Mouse (Mus musculus) G1E-ER4 (cell line): ENCODE data around the gene Ect2. TPM values are rescaled to one million over a fixed set of nuclear protein-coding genes. Genes with fewer than 3 reads are reported as not detected.

Experiments
- GATA1 ChIP-seq: IDR thresholded peaks from one replicate; pipeline ENCODE4 v1.8.0; 2012; ENCODE audit warnings: low read length, inconsistent platforms
- polyA plus RNA-seq: library from polyadenylated mRNA; stranded (reverse); fragments of >175 nt; gene quantifications from 2 replicates; pipeline ENCODE4 v1.2.3, GENCODE M21; 2012

Gene Ect2
- polyA plus RNA-seq, 1 experiment, result 1.9 TPM

DNA sequence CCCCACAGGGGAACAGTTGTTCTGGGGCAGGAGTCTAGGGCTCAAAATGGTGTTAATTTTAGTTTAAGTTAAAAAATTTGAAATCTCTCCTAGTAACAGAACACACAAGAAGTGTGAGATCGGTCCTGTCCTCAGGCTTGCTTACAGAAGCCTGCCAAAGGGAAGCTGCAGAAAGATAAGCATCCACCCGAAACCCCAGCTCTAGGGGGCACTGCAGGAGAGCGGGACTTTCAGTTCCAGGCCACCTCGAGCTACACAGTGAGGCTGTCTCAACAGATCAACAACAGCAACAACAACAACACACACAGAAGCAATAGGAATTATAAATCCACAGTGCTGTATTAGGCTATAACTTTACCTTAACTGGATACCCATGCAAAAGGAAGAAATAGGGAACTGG, 35.5 kb downstream of the Ect2 start:
- no peak for TF ChIP-seq GATA1

DNA sequence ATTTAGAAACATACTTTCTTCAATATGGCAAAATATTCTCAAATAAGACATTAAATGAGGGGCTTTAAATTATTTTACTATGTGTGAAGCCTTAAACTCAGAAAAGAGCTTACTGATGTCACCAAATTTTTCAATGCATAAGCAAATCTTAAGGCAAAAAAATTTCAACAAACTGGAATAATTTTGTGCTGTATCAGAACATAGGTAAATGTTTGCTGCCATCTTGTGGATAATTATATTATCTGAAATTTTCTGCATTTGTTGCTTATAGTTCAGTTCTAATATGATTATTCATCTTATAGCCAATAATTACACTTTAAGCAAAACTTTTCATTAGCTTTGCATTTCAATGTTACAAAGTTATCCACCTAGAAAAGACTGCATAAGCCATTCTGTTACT, 42.8 kb downstream of the Ect2 start:
- TF ChIP-seq GATA1, result no peak

DNA sequence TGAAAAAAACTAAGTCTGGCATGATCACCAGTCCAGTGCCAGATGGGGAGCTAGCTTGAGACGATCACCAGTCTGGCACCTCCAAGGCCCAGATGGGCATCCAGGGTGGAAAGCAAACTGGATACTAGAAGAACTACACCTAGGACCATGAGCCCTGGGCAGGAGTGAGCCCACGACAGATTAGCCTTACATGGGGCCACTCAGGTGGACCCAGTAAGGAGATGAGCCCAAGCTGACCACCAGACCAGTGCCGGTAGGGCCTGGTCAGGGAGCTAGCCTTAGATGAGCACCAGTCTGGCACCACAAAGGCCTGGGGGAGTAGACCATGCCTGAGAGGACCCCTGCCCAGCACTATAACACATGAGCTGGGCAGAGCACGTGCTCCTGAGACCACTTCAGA, 44.6 kb downstream of the Ect2 start:
- TF ChIP-seq GATA1, result no peak

DNA sequence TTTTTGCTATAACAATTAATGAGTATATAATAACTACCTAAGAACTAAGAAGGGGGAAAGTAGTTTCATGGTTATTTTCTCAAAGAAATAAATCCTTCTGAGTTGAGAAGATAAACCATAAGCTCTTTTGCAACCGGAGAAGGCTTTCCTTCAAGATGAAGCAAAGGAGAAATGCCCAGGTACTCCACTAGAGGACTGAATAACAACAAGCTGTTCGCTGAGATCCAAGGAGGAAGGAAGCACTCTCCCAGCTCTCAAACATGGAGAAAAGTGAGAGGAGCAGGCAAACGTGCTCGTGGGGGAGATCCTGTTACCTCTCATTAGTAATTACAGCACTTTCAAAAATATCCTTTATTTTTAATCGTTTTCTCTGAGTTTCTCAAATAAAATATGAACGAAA, 46.5 kb downstream of the Ect2 start:
- no peak for TF ChIP-seq GATA1

DNA sequence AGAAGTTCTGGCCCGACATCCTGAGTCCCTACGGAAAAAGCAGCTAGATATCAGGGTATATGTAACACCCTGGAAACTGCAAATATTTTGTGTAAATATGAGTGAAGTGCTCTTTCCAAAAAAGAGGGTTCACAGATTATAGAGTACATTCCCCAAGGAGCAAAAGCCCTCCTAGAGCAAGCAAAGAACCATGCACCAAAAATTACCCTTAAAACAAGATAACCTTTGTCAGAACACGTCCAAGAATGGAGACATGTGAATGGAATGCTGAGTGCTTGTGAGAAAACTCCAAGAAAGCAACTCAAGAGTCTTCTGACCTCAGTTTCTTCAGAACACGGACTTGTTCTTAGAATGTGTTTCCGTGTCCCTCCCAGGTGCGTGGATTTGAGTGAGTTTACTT, 50.7 kb downstream of the Ect2 start:
- no peak for TF ChIP-seq GATA1

DNA sequence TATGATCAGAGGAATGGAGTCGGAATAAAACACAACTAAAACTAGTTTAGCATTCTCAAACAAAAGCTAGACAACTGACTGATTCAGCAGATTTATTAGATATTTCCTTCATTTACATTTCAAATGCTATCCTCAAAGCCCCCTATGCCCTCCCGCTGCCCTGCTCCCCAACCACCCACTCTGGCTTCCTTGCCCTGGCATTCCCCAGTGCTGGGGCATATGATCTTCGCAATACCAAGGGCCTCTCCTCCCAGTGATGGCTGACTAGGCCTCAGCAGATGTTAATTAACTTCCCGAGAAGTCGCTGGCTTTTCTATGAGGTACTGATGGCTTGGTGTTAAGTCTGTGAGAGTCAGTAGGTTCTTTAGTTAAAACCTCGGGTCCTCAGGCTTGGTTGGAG, 55.0 kb downstream of the Ect2 start:
- no peak for TF ChIP-seq GATA1

DNA sequence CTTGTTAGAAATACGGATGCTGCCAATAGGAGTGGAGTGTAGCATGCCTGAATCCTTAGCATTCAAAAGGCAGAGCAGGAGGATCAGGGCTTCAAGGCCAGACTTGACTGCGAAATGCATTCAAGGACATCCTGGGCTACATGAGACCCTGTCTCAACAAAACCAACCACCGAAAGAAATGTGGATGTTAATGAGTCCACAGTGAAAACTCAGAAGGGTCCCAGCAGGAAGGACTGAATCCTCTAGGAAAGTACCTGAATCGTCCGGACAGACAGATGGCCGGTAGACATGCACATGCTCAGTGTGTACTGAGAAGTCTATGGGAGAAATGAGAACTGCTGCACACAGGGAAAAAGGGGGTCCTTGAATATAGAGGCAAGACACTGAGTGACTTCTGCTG, 67.5 kb downstream of the Ect2 start:
- no peak for TF ChIP-seq GATA1

DNA sequence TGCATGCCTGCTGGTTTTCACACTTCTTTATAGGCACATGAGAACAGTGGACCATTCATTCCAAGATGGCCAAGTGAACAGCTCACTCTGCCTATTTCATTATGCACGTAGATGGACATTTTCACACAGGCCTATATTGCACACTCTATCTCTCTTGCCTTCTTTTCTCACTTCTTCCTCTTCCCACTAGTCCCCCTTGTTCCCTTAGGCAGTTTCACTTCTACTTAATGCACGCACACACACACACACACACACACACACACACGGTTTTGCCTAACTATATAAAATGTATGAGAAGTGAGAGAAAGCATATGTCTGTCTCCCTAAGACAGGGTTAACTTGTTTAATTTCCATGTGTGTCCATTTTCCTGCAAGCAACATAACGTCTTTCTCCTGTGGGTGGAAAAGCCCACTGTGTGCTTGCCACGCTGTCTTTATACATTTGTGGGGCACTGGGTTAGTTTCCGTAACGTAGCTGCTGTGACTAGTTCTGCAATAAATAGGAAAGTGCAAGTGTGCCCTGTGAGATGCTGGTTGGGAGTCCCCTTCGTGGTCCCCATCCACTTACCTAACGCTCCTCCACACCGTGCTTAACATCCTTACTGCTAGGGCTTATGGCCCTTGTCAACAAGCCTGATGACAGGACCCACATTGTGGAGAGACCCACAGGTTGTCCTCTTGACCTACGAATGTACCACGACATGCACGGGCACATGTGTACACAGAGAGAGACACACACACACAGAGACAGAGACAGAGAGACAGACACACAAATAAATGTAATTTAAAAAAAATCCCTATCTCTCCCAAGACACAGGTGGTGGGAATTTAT, 72.2 kb downstream of the Ect2 start:
- no peak for TF ChIP-seq GATA1

DNA sequence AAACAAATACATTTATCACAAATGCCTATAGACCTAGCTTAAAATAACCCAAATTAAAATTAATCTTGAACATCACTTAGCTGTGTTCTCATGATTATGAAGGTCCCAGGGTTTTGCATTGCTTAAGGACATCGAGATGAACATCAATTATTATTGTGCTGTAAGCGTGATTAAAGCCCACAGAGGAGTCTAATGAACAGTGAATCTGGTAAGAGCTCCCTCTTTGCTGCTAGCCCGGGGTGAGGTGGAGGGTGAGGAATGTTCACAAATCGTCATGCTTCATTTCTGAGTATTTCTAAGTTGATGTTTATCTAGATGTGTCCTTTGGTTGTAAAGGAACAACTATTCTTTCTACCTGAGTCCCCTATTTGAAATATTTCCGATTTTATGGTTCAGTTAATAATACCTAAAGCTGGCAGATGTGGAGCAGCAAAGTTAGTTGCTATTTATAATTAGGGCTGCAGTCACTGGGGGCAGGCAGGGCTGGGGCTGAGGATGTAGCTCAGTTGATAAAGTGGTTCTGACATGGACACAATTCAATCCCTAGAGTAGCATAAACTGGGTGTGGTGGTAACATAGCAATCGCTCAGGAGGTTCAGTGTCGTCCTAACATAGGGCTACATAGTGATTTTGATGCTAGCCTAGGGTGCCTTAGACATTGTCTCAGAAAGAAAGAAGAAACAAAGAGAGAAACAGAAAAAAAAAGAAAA, 73.5 kb downstream of the Ect2 start:
- no peak for TF ChIP-seq GATA1

DNA sequence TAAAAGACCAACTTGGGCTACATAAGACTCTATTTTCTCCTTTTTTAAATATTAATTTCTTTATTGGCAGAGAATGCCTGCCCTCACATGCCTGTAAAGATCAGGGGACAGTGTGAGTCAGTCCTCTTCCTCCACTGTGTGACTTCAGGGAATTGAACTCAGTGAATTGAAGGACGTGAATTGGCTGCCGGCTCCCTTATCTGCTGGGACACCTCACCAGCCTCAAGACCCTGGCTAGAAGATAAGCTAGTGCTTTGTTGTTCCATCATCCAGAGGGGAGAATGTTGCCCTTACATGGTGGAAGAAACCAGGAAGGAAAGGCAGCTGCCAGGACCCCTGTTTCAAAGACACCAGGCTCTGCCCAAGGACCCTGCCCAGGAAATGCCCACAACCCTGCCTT, 79.8 kb downstream of the Ect2 start:
- TF ChIP-seq GATA1, result no peak

DNA sequence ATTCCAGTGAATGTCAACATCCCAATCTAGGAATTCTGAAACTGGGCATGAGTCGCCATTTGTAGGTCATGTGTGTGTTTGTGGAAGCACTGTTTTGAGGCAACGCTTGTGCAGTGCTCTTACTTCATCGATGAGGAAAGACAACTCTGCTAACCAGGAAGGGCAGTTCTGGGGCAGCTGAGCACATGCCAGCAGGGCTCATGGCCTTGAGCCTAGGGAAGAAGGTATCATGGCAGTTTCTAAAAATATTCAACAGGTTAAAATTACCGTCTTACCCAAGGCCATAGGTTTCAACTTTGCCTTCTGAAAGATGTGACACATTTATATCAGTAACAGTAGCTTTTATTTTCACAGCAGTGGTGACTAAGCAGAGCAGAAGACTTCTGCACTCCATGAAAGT, 82.0 kb downstream of the Ect2 start:
- TF ChIP-seq GATA1, result no peak

DNA sequence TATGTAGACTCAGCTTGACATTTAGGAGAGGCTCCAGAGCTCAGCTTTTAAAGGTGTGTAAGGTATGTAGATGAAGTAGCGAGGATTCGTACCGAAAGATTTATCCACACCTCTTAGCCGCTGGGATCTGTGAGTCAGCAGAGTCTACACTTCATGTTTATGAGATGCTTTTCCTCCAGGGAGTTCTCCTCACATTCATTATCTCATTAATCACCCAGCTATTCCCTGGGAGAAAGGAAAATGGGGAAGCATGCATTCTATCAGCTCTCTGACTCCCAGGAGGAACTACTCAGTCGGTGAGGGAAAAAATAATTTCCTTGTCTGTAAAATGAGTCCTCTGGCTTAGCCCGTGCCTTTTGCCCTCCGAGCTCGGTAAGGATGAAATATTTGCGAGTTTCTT, 83.3 kb downstream of the Ect2 start:
- no peak for TF ChIP-seq GATA1

DNA sequence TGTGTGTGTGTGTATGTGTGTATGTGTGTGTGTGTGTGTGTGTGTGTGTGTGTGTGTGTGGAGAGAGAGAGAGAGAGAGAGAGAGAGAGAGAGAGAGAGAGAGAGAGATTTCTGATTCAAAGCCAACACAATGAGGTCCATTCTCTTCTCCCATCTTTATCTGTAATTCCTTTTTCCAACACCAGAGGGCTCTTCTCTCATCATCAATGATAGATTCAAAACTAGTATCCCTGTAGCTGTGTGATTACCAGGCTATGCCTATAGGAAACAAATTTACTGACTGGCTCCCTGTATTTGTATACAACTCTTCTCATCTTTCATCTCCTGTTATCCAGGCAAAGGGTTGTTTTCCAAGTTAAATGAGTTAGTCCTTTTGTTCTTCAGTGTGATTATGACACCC, 86.5 kb downstream of the Ect2 start:
- TF ChIP-seq GATA1, result no peak

DNA sequence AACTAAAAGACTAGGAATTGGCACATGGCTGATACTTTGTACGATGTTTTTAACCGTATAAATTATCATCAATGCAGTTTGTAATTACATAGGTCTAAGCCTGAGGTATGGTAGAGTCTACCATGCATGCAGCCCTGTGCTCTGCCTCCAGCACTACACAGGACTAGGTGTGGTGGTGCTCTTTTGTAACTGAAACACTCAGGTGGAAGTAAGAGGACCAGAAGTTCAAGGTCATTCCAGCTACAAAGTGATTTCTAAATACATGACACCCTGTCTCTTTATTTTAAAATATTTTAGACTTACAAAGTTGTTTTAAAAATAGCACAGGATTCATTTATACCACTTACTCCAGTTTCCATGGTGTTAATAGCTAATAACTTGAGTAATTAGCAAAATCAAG, 88.8 kb downstream of the Ect2 start:
- TF ChIP-seq GATA1, result no peak

DNA sequence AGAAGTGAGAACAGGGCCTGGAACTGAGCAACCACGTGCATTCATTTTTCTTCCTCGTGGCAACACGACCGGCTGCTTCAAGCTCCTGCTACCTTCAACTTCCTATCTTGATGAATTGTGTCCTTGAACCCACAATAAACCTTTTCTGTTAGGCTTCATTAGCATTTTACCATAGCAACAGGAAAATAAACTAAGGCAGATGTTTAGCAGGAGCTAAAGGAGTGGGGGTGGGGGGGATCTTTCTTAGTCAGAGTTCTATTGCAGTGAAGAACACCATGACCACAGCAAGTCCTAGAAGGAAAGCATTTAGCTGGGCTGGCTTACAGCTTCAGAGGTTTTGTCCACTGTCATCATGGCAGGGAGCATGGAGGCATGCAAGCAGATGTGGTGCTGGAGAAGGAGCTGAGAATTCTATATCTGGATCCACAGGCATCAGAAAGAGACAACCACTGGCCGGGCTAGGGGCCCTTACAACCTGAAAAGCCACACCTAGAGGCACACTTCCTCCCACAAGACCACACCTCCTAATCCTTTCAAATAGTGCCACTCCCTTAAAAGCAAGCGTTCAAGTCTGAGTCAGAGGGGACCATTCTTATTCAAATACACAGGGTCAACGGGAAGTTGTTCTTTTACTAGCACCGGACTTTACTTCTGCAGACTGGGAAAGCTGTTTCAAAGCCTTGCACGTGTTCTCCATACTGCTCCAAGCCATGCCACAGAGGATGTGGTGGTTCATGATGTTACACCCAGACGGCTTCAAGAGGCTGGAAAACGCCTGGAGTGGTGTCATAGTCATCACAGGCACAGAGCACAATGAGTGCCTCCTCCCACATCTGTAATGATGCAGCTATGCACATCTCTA, 90.0 kb downstream of the Ect2 start:
- TF ChIP-seq GATA1, result no peak

DNA sequence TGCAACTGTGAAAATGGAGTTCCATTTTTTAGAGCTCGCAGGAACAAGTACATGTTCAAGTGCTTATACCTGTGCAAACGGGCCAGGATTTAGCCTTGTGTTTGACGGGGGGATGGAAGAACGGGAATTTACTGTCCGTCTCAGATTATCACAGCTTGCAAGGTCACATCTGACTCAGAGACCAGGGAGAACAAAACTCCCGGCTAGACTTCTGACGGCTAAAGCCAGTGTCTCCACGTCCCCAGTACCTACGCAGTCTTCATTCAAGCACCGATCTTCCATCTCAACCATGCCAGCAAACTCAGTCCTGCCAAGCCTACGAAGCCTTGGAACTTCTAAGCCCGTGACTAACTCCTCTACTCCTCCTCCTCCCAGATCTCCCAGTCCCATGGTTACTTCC, 93.2 kb downstream of the Ect2 start:
- TF ChIP-seq GATA1, result no peak
